Mouse (Mus musculus): Measurements from ENCODE around the gene Cst6.

Gene Cst6

GRCm38 (mm10) chr19:5348526-5349501 lies 560 bp downstream of the Cst6 start:
- DNase-seq (ENCODE audit: low read depth, low spot score): peak; percentile 34

DNA sequence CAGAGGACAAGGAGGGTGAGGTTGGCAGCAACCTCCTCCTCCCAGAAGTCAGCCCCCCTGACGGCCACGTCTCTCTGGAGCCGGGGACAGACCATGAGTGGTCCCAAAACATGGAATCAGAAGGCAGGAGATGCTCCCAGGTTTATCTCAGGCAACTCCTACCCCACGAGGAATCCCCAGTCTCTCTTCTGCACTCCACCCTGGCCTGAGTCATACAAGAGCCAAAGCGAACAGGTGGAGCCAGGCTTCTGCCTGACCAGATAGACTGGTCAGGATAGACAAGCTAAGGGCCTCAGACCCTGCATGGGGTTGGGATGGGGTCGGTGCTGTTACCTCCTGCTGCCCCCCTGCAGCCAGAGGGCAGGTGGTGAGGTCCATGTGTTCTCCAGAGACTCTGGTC lies 1.3 kb downstream of the Cst6 start:
- no peak for DNase-seq (ENCODE audit: low read depth, low spot score)

- peak; percentile 69 for DNase-seq (ENCODE audit: low read depth, low spot score)
These were observed 3.9 kb downstream of the Cst6 start for GRCm38 (mm10) chr19:5345297-5346131.

GRCm38 (mm10) chr19:5341360-5341759 lies 8.0 kb downstream of the Cst6 start:
- DNase-seq (ENCODE audit: low read depth, low spot score): no peak

DNA sequence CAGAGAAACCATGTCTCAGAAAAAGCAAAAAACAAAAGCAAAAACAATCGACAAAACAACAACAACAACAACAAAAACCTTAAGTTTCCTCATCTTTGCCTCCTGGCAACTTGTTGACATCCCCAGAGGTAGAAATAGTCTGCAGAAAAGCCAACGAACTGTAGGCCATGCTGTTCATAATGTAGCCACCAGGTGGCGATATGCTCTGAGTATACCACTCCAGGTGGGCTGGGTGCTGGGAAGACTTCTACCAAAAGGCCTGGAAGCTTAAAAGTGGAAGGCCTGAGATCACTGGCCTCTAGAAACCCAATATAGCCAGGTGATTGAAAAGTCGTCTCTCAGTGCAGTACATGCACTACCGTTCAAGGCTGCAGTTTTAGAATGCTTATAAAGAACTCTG lies 11.4 kb downstream of the Cst6 start:
- peak; percentile 69 for DNase-seq (ENCODE audit: low read depth, low spot score)

- DNase-seq (ENCODE audit: low read depth, low spot score): no peak
These were observed 13.9 kb downstream of the Cst6 start, which contains the start of gene Catsper1 for GRCm38 (mm10) chr19:5335441-5335840. Gene Catsper1 (plus strand): TSS chr19:5335741.

DNA sequence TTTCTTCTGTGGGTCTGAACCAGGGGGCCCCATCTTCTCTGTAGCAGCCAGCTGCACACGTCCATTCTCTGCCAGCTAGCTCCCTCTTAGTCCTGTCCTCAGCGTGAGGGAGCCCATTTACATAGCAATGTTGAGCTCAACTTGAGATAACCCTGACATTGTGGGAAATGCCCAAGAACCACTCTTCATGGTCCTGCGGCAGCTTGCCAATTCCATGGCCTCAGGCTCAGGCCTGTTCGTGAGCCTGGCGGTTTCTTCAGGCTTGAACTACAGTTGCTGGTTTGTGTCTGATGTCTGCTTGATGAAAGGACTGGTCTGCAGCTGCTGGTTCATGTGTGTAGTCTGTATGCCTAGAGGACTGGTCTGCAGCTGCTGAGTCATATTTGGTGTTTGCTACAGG lies 14.6 kb downstream of the Cst6 start:
- no peak for DNase-seq (ENCODE audit: low read depth, low spot score)

GRCm38 (mm10) chr19:5327970-5328369 lies 21.4 kb downstream of the Cst6 start:
- DNase-seq (ENCODE audit: low read depth, low spot score): no peak

DNA sequence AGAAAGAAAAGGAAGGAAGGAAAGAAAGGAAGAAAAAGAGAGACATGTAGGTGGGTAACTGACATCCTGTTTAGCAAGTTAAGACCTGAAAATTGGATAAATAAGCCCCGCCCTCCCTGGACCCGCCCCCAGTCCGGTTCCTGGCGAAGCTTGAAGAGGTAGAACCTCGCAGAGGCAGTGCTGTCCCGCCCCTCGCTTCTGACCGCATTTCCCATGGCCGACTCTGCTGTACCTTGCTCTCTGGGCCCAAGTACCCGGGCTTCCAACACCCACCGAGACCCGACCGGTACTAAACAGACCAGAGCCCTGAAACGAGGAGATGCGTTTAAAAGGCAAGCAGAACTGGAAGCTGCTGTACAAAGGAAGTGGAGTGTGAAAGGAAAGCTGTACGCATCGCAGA lies 25.6 kb downstream of the Cst6 start:
- DNase-seq (ENCODE audit: low read depth, low spot score): no peak

- no peak for DNase-seq (ENCODE audit: low read depth, low spot score)
These were observed 36.2 kb downstream of the Cst6 start for GRCm38 (mm10) chr19:5313189-5313588.

GRCm38 (mm10) chr19:5309025-5309424 lies 40.3 kb downstream of the Cst6 start:
- DNase-seq (ENCODE audit: low read depth, low spot score): no peak

DNA sequence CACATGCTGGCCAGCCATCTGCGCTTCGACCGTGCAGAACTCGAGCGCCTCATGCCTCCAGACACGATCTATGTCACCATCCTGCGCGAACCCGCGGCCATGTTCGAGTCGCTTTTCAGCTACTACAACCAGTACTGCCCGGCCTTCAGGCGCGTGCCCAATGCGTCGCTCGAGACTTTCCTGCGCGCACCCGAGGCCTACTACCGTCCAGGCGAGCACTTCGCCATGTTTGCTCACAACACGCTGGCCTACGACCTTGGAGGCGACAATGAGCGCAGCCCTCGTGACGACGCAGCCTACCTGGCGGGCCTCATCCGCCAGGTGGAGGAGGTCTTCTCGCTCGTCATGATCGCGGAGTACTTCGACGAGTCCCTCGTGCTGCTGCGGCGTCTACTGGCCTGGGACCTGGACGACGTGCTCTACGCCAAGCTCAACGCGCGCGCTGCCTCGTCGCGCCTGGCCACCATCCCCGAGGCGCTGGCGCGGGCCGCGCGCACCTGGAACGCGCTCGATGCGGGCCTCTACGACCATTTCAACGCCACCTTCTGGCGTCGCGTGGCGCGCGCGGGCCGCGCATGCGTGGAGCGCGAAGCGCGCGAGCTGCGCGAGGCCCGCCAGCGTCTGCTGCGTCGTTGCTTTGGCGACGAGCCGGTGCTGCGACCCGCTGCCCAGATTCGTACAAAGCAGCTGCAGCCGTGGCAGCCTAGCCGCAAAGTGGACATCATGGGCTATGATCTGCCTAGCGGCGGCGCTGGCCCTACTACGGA lies 42.2 kb downstream of the Cst6 start:
- DNase-seq (ENCODE audit: low read depth, low spot score): no peak

DNA sequence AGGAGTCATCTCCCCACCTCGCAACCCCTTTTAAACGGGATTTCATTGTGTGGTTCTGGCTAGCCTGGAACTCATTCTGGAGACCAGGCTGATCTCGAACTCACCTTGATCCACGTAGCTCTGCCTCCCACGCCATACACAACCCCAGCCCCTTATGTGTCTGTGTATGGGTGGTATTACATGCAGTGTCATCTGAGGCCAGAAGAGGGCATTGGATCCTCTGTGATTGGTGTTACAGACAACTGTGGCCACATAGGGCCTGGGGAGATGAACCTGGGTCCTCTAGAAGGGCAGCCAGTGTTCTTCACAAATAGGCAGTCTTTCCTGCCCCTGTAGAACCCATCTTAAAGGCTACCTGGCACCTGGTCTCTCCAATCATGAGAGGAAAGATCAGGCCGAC lies 43.1 kb downstream of the Cst6 start:
- no peak for DNase-seq (ENCODE audit: low read depth, low spot score)

- DNase-seq (ENCODE audit: low read depth, low spot score): no peak
These were observed 46.9 kb downstream of the Cst6 start for GRCm38 (mm10) chr19:5302455-5302854.

DNA sequence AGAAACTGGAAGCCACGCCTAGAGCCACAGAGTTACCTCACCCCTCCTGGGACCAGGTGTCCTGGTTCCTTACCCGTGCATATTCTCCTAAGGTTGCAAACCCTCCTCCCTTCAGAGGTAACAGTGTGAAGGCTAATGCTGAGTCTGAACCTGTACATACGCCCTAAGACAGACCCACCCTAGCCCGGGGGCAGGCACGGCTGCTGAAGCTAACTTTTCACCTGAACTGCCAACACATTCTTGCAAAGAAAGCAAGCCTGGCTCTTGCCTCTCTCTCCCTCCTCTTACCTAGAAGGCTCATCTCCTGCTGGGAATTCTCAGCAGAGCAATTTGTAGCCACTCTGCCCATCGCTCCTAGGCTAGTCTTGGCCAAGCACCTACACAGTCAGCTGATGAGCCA lies 48.8 kb downstream of the Cst6 start:
- no peak for DNase-seq (ENCODE audit: low read depth, low spot score)

GRCm38 (mm10) chr19:5297903-5298800 lies 51.2 kb downstream of the Cst6 start, which contains the start of gene Gal3st3:
Gene Gal3st3 (plus strand): TSS chr19:5298331.
- DNase-seq (ENCODE audit: low read depth, low spot score): no peak

DNA sequence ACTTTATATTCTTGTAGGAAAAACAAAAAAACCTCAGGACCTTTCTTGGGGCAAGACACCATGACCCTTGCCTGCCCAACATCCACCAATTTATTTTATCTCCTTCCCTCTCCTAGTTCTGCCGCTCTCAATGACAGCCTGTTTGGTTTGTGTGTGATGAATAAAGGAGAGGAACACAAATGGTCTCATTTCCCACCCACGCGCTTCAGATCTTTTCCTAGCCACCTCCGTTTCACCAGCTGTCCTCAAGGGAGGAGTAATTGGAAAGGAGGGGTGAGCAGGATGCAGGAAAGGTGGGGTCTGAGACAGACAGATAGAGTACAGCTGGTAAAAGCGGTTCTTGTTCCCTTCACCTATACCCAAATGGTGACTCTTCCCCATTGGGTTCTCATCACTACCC lies 52.7 kb downstream of the Cst6 start:
- DNase-seq (ENCODE audit: low read depth, low spot score): no peak

DNA sequence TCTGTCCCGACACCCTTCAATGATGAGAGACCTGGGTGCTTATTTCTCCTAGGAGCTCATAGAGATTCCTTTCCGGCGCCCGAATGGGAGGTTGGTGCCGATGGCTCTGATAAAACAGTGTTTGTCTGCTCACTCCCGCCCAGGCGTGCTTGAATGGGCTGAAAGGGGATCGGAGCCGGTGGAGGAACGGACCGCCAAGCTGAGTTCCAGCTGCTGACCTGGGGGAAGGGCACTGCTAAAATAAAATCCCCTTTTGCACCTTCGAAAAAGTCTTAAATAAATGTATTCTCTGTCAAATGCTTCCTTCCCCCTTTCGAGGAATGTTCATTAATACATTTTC lies 53.7 kb downstream of the Cst6 start:
- DNase-seq (ENCODE audit: low read depth, low spot score): no peak

DNA sequence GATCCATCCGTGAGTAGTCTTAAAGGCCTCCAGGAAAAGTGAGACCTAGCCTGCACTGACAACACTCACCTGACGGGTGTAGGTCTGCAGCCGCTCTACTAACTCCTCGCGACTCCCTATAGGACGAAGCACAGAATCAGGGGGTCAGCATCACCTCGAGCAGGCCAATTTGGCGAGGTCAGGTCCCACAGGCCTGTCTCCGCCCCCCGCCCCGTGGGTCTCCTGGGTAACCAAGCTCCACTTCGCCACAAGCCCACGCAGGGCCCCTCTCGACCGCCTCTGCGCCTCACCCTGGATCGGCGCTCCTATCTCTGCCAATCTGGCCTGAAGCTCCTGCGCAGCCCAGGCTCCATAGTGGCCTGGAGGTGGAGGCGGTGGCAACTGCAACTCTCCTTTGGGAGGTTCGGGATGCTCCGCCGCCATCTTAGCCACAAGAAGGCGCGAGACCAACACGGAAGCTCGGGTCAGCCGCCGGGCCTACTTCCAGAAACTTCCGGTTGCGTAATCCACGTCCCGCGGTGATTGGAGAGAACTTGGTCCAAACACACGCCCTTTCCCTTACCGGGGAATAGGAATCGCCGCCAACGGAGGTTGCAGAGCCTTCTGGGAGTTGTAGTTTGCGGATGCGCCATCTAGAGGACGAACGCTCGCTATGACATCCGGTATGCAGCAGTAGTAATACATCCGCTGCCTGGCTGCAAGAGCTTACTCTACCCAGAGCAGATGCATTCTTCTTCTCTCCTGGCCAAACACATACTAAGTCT lies 54.2 kb downstream of the Cst6 start, which contains the start of gene Sf3b2:
Sf3b2 (minus strand) TSS at position 484 of the 764 bp plus-strand sequence.
- peak; percentile 99 for DNase-seq (ENCODE audit: low read depth, low spot score)
